Mouse (Mus musculus) lung, embryonic 14.5 days (tissue): Measurements from ENCODE around the gene Mrgprh. TPM values are rescaled to one million over a fixed set of nuclear protein-coding genes. Genes with fewer than 3 reads are reported as not detected.
A peak's percentile ranks its signal among the peaks of the same experiment; 100 is the strongest.

Experiments
- ATAC-seq: fragments of 200-750 bp; cut with Nextera tagmentation; 2 replicates; pipeline ENCODE4 v1.8.0; 2017; ENCODE audit warnings: mild to moderate bottlenecking, moderate TSS enrichment, moderate library complexity; ENCODE audit not compliant: insufficient read depth
- DNase-seq: peaks from one replicate; pipeline ENCODE4 v3.0.0-alpha.2; 2015
- H3K27ac ChIP-seq: fragments of 300-500 bp; sonication (generic); 2 replicates; pipeline ENCODE4 v1.5.1; 2014; ENCODE audit warnings: low read depth, mild to moderate bottlenecking, moderate library complexity
- H3K27me3 ChIP-seq: fragments of 300-500 bp; sonication (generic); 2 replicates; pipeline ENCODE4 v1.6.1; 2014; ENCODE audit warnings: low read length, control low read depth; ENCODE audit not compliant: insufficient read depth
- H3K36me3 ChIP-seq: fragments of 300-500 bp; sonication (generic); 2 replicates; pipeline ENCODE4 v1.6.1; 2014; ENCODE audit warnings: control low read depth; ENCODE audit not compliant: insufficient read depth
- H3K4me1 ChIP-seq: fragments of 300-500 bp; sonication (generic); 2 replicates; pipeline ENCODE4 v1.6.1; 2014; ENCODE audit warnings: antibody characterized with exemption, control low read depth; ENCODE audit not compliant: insufficient read depth
- H3K4me2 ChIP-seq: fragments of 300-500 bp; sonication (generic); 2 replicates; pipeline ENCODE4 v1.6.1; 2014; ENCODE audit warnings: mild to moderate bottlenecking
- H3K4me3 ChIP-seq: fragments of 300-500 bp; sonication (generic); 2 replicates; pipeline ENCODE4 v1.5.1; 2014; ENCODE audit warnings: low read depth, low read length
- H3K9ac ChIP-seq: fragments of 300-500 bp; sonication (generic); 2 replicates; pipeline ENCODE4 v1.6.1; 2014
- H3K9me3 ChIP-seq: fragments of 300-500 bp; sonication (generic); 2 replicates; pipeline ENCODE4 v1.6.1; 2016; ENCODE audit warnings: low read depth, low read length, control low read depth
- CTCF ChIP-seq: IDR thresholded peaks from 2 replicates; pipeline ENCODE4 v1.5.1; 2016; ENCODE audit warnings: antibody characterized with exemption, low read depth
- WGBS: fragments of 180-500 bp; shearing (Covaris S2); extraction: QIAGEN DNeasy Blood & Tissue Kit; methylation state at CpG from one replicate; pipeline ENCODE4 v1.1.7; 2014; 5-methylcytosine and 5-hydroxymethylcytosine counted together
- polyA plus RNA-seq: library from polyadenylated mRNA; unstranded; fragments of >200 nt; fragmentation: Nextera tagmentation; extraction: Ambion mirVana; gene quantifications from 2 replicates; pipeline ENCODE4 v1.2.1, GENCODE M21; 2014

The Mrgprh gene
- polyA plus RNA-seq, 1 experiment from 2014 or later: not detected

DNA sequence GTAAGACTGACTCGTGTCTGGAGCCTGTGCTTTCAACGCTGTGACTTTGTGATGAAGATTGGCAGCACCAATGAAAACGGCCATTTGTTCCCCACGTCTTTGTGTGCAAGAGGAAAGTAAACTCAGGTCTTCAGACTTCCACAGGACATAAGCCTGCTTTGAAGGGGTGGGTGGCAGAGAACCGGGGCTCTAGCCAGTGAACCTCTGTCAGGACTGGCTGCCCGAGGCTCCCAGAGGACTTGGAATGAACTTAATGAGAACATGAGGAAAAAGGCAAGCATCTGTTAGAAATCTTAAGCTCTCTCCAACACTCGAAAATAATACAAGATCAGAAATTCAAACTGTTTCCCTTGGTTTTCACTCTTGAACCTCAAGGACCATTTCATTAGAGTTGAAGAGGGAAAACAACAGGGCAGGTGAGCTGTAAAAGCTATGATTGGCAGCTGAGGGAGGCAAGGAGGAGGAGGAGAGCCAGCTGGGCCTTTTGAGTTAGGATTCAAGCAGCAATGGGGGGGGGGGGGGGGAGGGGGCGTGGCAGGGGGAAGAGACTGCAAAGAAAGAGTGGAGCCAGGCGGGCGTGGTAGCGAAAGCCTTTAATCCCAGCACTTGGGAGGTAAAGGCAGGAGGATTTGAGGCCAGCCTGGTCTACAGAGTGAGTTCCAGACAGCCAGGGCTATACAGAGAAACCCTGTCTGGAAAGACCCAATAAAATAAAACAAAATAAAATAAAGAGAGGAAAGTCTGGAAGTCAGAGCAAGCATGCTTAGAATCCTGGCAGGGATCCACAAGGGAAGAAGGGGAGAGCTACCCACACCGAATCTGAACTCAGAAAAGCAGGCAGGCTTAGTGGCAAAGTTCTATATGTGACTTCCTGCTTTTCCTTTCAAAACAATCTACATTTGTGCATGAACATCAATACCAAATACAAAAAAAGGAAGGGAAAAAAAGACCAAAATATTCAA, 27.8 kb downstream of the Mrgprh start:
- peak overlapping the region; percentile 61 for H3K27ac ChIP-seq
- DNase-seq (peak; percentile 47), ATAC-seq (peak; percentile 57)
- no peak overlapping the region for H3K4me3 ChIP-seq
- no peak for TF ChIP-seq CTCF
- H3K9ac ChIP-seq: no peak overlapping the region
- H3K9me3 ChIP-seq: no peaks in the 10 kb centered on the region
- H3K36me3 ChIP-seq: 0 out of 2 replicates have a peak, but pooled peaks cover 10% of the 10 kb centered on the region
- 49% methylated on average over 11 of the region's 12 CpGs for WGBS
- H3K4me1 ChIP-seq: no peaks in the 10 kb centered on the region
- H3K27me3 ChIP-seq: no peaks in the 10 kb centered on the region
- no peak overlapping the region for H3K4me2 ChIP-seq

DNA sequence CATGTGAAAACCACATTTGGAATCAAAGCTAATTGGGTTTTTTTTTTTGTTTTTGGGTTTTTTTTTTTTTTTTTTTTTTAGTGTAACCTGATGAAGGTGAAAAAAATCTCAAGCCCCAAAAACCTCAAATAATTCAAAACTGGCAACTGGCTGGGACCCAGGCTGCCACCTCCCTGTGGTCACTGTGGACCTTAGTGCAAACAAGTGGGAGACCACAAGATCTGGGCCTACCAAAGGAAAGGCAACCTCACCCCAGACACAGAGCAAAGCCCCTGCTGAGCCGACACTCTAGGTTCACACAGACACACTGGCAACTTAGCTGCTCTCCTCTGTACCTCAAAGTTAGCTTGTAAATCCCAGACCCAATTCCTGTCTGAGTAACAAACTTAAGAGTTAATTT, 28.5 kb downstream of the Mrgprh start:
- Histone ChIP-seq H3K4me1 (no peaks in the 10 kb centered on the region), H3K4me2 (no peak overlapping the region)
- no peak for ATAC-seq

DNA sequence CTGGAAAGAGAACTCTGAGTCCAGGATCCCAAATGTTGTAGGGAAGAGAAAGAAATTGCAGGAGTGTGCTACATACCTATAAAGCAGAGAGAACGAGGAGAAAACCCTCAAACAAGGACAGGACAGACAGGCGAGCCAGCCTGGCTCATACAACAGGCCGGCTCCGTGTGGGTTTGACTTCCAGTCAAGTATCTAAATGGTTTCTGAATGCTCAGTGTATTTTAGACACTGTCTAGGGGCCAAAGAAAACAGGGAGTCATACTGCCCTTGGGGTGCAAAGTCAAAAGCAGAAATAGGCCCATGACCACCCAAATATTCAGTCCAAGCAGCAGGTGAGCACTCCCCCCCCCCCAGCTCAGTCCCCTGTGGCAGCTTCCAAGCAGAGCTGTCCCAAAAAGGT, 30.0 kb downstream of the Mrgprh start:
- Histone ChIP-seq H3K27me3 (no peaks in the 10 kb centered on the region), H3K4me2 (no peak overlapping the region), H3K4me3 (no peak overlapping the region), H3K27ac (no peak overlapping the region), H3K36me3 (peaks cover 13% of the 10 kb centered on the region), H3K9ac (no peak overlapping the region), H3K9me3 (no peaks in the 10 kb centered on the region), H3K4me1 (no peaks in the 10 kb centered on the region)
- no peak for DNase-seq
- 76% methylated on average over 4 of the region's 4 CpGs for WGBS
- no peak for ATAC-seq
- TF ChIP-seq CTCF: no peak

More for the DNA sequence above, 28.5 kb downstream of the Mrgprh start:
- Histone ChIP-seq H3K9ac (no peak overlapping the region), H3K4me3 (no peak overlapping the region), H3K27ac (no peak overlapping the region), H3K9me3 (no peaks in the 10 kb centered on the region), H3K27me3 (no peaks in the 10 kb centered on the region), H3K36me3 (0 out of 2 replicates have a peak, but pooled peaks cover 10% of the 10 kb centered on the region)
- no peak for DNase-seq
- TF ChIP-seq CTCF: no peak
- 88% methylated on average over 1 of the region's 1 CpGs for WGBS

DNA sequence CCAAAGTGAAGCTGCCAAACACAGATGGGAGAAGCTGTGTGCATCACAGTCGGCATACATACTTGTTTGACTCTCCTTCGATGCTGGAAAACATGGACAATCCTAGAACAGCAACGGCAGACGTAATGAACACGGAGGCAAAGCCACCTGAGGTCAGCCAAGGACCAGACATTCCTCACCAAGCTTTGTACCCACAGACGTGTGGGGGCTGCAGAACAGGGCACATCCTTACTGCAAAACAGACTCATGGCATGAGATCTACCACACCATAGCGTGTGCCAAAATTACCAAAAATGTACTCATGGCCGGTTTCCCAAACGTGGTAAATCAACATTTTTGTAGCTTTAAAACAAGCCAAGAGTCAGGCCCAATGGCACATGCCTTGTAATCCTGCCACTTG, 30.6 kb downstream of the Mrgprh start:
- H3K36me3 ChIP-seq: peaks cover 19% of the 10 kb centered on the region
- H3K9me3 ChIP-seq: no peaks in the 10 kb centered on the region
- H3K27me3 ChIP-seq: no peaks in the 10 kb centered on the region
- no peaks in the 10 kb centered on the region for H3K4me1 ChIP-seq
- no peak overlapping the region for H3K27ac ChIP-seq
- TF ChIP-seq CTCF: no peak
- no peak for ATAC-seq
- no peak for DNase-seq
- WGBS: 90% methylated on average over 9 of the region's 9 CpGs
- no peak overlapping the region for H3K4me2 ChIP-seq
- no peak overlapping the region for H3K9ac ChIP-seq
- no peak overlapping the region for H3K4me3 ChIP-seq

DNA sequence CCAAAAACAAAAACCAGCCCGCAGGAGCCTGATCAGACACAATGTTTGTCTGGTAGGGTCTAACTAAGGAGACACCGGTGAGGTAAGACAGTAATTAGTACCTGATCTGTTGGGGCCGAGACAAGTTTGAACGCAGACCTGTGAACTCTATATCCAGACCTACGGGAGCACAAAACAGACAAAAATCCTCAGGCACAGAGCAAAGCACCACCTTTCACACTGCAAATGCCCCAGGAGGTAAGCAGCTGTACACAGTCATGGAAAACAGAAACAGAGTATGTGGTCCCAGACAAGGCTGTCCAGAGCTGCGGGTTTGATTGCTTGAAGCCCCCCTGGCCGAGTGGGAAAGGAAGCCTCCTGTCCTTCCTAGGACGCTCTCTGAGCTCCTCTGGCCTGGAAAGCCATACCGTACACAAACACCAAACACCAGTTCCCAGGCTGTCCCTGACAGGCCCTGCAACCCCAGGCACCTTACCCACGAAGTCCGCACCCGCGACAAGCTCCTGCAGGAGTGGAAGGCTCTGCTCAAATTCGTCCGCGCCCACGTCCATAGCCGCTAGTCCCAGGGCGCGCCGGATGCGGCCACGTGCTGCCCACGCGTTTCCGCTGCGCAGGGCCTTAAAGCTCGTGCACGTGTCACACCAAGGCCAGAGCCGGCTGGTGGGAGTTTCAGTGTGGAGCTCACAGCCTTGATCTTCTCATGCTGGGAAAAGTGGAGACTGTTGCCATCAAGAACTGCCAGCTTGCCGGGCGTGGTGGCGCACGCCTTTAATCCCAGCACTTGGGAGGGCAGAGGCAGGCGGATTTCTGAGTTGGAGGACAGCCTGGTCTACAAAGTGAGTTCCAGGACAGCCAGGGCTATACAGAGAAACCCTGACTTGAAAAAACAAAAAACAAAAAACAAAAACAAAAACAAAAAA, 33.8 kb downstream of the Mrgprh start, which contains the start of gene Pnldc1:
TSS of gene Pnldc1 (minus strand) at position 870 of the 920 bp plus-strand sequence.
- no peak for TF ChIP-seq CTCF
- 75% methylated on average over 35 of the region's 35 CpGs for WGBS
- H3K27me3 ChIP-seq: no peaks in the 10 kb centered on the region
- H3K4me3 ChIP-seq: no peak within 1 kb of the TSS
- no peak for DNase-seq
- no peaks in the 10 kb centered on the region for H3K9me3 ChIP-seq
- no peak for ATAC-seq
- peaks cover 36% of the 10 kb centered on the region for H3K36me3 ChIP-seq
- no peaks in the 10 kb centered on the region for H3K4me1 ChIP-seq
- H3K27ac ChIP-seq: no peak within 1 kb of the TSS
- no peak within 1 kb of the TSS for H3K4me2 ChIP-seq
- no peak within 1 kb of the TSS for H3K9ac ChIP-seq

DNA sequence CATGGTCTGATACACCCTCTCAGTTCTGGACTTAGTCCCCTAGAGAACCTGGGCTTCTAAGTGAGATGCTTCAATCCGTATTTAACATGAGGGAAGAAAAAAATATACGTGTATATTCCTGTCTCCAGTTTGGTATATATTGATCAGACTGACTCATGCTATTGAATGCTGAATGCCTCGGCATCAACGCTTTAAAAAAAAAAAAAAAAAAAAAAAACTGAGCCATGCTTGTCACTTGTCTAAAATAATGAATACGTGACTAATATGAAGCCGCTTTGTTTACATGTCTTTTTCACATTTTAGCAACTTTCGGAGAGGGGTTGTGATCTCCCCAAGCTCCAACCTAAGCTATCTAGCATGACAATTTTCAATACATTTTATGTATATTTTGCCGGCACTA, 34.6 kb downstream of the Mrgprh start:
- WGBS: 80% methylated on average over 8 of the region's 8 CpGs
- Histone ChIP-seq H3K4me2 (no peak overlapping the region), H3K9me3 (no peaks in the 10 kb centered on the region), H3K27me3 (no peaks in the 10 kb centered on the region), H3K36me3 (peaks cover 36% of the 10 kb centered on the region), H3K4me3 (no peak overlapping the region), H3K9ac (no peak overlapping the region), H3K4me1 (no peaks in the 10 kb centered on the region), H3K27ac (no peak overlapping the region)
- DNase-seq (no peak), ATAC-seq (no peak)
- TF ChIP-seq CTCF: no peak
